Mouse (Mus musculus): ENCODE measurements at regions not wholly inside any gene's neighbourhood (a gene's known extent, or its start where the extent isn't known, plus 50 kb on each side); places are given as distances from the start of the nearest gene placed in this dataset.
"Not testable (repeated sequence)": the region's sequence is repeated elsewhere in the genome, so short reads cannot be mapped to it uniquely, and the experiment has no call there.

GRCm38 (mm10) chr1:108132006-108132405, 542.2 kb downstream of the Serpinb8 start:
- H3K4me3 ChIP-seq (ENCODE audit: low read depth, low read length): no peak overlapping the region
- H3K4me1 ChIP-seq (ENCODE audit: control insufficient read depth, insufficient read depth, low read length): no peaks in the 10 kb centered on the region
- H3K9me3 ChIP-seq (ENCODE audit: control insufficient read depth, low read length): no peaks in the 10 kb centered on the region
- H3K36me3 ChIP-seq (ENCODE audit: control insufficient read depth, insufficient read depth, low read length): no peaks in the 10 kb centered on the region
- H3K27me3 ChIP-seq (ENCODE audit: control insufficient read depth, insufficient read depth, low read length): no peaks in the 10 kb centered on the region
- 90% methylated on average over 1 of the region's 1 CpGs for WGBS
- no peak overlapping the region for H3K9ac ChIP-seq (replicated peaks; ENCODE audit: low read depth, low read length)
- no peak for ATAC-seq (ENCODE audit: low read depth)
- no peak overlapping the region for H3K4me2 ChIP-seq (ENCODE audit: low read depth, low read length)
- H3K27ac ChIP-seq (ENCODE audit: low read depth, low read length): no peak overlapping the region

- not testable (repeated sequence) for H3K27me3 ChIP-seq (ENCODE audit: control insufficient read depth, insufficient read depth, low read length); H3K4me1 ChIP-seq (ENCODE audit: control insufficient read depth, insufficient read depth, low read length); ATAC-seq (ENCODE audit: low read depth)
Measured at GRCm38 (mm10) chr1:108135346-108135745, 545.5 kb downstream of the Serpinb8 start.

GRCm38 (mm10) chr1:108144114-108144513, 554.3 kb downstream of the Serpinb8 start:
- no peak for ATAC-seq (ENCODE audit: low read depth)
- 90% methylated on average over 1 of the region's 1 CpGs for WGBS
- Histone ChIP-seq H3K36me3 (ENCODE audit: control insufficient read depth, insufficient read depth, low read length) (no peaks in the 10 kb centered on the region), H3K9me3 (ENCODE audit: control insufficient read depth, low read length) (no peaks in the 10 kb centered on the region), H3K27me3 (ENCODE audit: control insufficient read depth, insufficient read depth, low read length) (no peaks in the 10 kb centered on the region), H3K27ac (ENCODE audit: low read depth, low read length) (no peak overlapping the region), H3K4me2 (ENCODE audit: low read depth, low read length) (no peak overlapping the region), H3K9ac (replicated peaks; ENCODE audit: low read depth, low read length) (no peak overlapping the region), H3K4me1 (ENCODE audit: control insufficient read depth, insufficient read depth, low read length) (no peaks in the 10 kb centered on the region), H3K4me3 (ENCODE audit: low read depth, low read length) (no peak overlapping the region)

More at GRCm38 (mm10) chr1:108135346-108135745, 545.5 kb downstream of the Serpinb8 start:
- not testable (repeated sequence) for H3K27ac ChIP-seq (ENCODE audit: low read depth, low read length); H3K9me3 ChIP-seq (ENCODE audit: control insufficient read depth, low read length); H3K9ac ChIP-seq (replicated peaks; ENCODE audit: low read depth, low read length); H3K4me2 ChIP-seq (ENCODE audit: low read depth, low read length); H3K36me3 ChIP-seq (ENCODE audit: control insufficient read depth, insufficient read depth, low read length); H3K4me3 ChIP-seq (ENCODE audit: low read depth, low read length)
- 85% methylated on average over 5 of the region's 5 CpGs for WGBS

GRCm38 (mm10) chr1:108181350-108182167, 591.8 kb downstream of the Serpinb8 start:
- no peaks in the 10 kb centered on the region for H3K4me1 ChIP-seq (ENCODE audit: control insufficient read depth, insufficient read depth, low read length)
- H3K9me3 ChIP-seq (ENCODE audit: control insufficient read depth, low read length): no peaks in the 10 kb centered on the region
- H3K9ac ChIP-seq (replicated peaks; ENCODE audit: low read depth, low read length): no peak overlapping the region
- no peaks in the 10 kb centered on the region for H3K36me3 ChIP-seq (ENCODE audit: control insufficient read depth, insufficient read depth, low read length)
- H3K27ac ChIP-seq (ENCODE audit: low read depth, low read length): no peak overlapping the region
- H3K4me2 ChIP-seq (ENCODE audit: low read depth, low read length): no peak overlapping the region
- WGBS: 49% methylated on average over 3 of the region's 3 CpGs
- H3K27me3 ChIP-seq (ENCODE audit: control insufficient read depth, insufficient read depth, low read length): no peaks in the 10 kb centered on the region
- H3K4me3 ChIP-seq (ENCODE audit: low read depth, low read length): no peak overlapping the region
- peak; percentile 78; the same call in 1 of the 2 replicates for ATAC-seq (ENCODE audit: low read depth)

- Histone ChIP-seq H3K27ac (ENCODE audit: low read depth, low read length) (no peak overlapping the region), H3K4me2 (ENCODE audit: low read depth, low read length) (no peak overlapping the region), H3K9ac (replicated peaks; ENCODE audit: low read depth, low read length) (no peak overlapping the region), H3K9me3 (ENCODE audit: control insufficient read depth, low read length) (no peaks in the 10 kb centered on the region), H3K4me3 (ENCODE audit: low read depth, low read length) (no peak overlapping the region), H3K27me3 (ENCODE audit: control insufficient read depth, insufficient read depth, low read length) (no peaks in the 10 kb centered on the region), H3K4me1 (ENCODE audit: control insufficient read depth, insufficient read depth, low read length) (no peaks in the 10 kb centered on the region), H3K36me3 (ENCODE audit: control insufficient read depth, insufficient read depth, low read length) (no peaks in the 10 kb centered on the region)
- WGBS: 49% methylated on average over 4 of the region's 4 CpGs
- peak; percentile 14; the same call in 1 of the 2 replicates for ATAC-seq (ENCODE audit: low read depth)
Measured at GRCm38 (mm10) chr1:108182168-108182539, 592.3 kb downstream of the Serpinb8 start.

GRCm38 (mm10) chr1:108224047-108224446, 634.2 kb downstream of the Serpinb8 start:
- H3K9me3 ChIP-seq (ENCODE audit: control insufficient read depth, low read length): no peaks in the 10 kb centered on the region
- no peak overlapping the region for H3K4me3 ChIP-seq (ENCODE audit: low read depth, low read length)
- no peak overlapping the region for H3K27ac ChIP-seq (ENCODE audit: low read depth, low read length)
- no peak overlapping the region for H3K4me2 ChIP-seq (ENCODE audit: low read depth, low read length)
- no peaks in the 10 kb centered on the region for H3K36me3 ChIP-seq (ENCODE audit: control insufficient read depth, insufficient read depth, low read length)
- 70% methylated on average over 1 of the region's 1 CpGs for WGBS
- no peak overlapping the region for H3K9ac ChIP-seq (replicated peaks; ENCODE audit: low read depth, low read length)
- H3K27me3 ChIP-seq (ENCODE audit: control insufficient read depth, insufficient read depth, low read length): no peaks in the 10 kb centered on the region
- H3K4me1 ChIP-seq (ENCODE audit: control insufficient read depth, insufficient read depth, low read length): no peaks in the 10 kb centered on the region
- ATAC-seq (ENCODE audit: low read depth): no peak

GRCm38 (mm10) chr1:108240152-108240551, 650.3 kb downstream of the Serpinb8 start:
- H3K27ac ChIP-seq (ENCODE audit: low read depth, low read length): no peak overlapping the region
- no peak overlapping the region for H3K4me2 ChIP-seq (ENCODE audit: low read depth, low read length)
- no peaks in the 10 kb centered on the region for H3K36me3 ChIP-seq (ENCODE audit: control insufficient read depth, insufficient read depth, low read length)
- H3K4me1 ChIP-seq (ENCODE audit: control insufficient read depth, insufficient read depth, low read length): no peaks in the 10 kb centered on the region
- H3K4me3 ChIP-seq (ENCODE audit: low read depth, low read length): no peak overlapping the region
- H3K27me3 ChIP-seq (ENCODE audit: control insufficient read depth, insufficient read depth, low read length): no peaks in the 10 kb centered on the region
- no peak overlapping the region for H3K9ac ChIP-seq (replicated peaks; ENCODE audit: low read depth, low read length)
- no peaks in the 10 kb centered on the region for H3K9me3 ChIP-seq (ENCODE audit: control insufficient read depth, low read length)
- no peak for ATAC-seq (ENCODE audit: low read depth)

GRCm38 (mm10) chr1:108255147-108255546, 665.3 kb downstream of the Serpinb8 start:
- H3K4me1 ChIP-seq (ENCODE audit: control insufficient read depth, insufficient read depth, low read length): no peaks in the 10 kb centered on the region
- H3K4me2 ChIP-seq (ENCODE audit: low read depth, low read length): no peak overlapping the region
- no peak overlapping the region for H3K9ac ChIP-seq (replicated peaks; ENCODE audit: low read depth, low read length)
- no peaks in the 10 kb centered on the region for H3K27me3 ChIP-seq (ENCODE audit: control insufficient read depth, insufficient read depth, low read length)
- ATAC-seq (ENCODE audit: low read depth): no peak
- H3K9me3 ChIP-seq (ENCODE audit: control insufficient read depth, low read length): no peaks in the 10 kb centered on the region
- no peak overlapping the region for H3K27ac ChIP-seq (ENCODE audit: low read depth, low read length)
- no peak overlapping the region for H3K4me3 ChIP-seq (ENCODE audit: low read depth, low read length)
- no peaks in the 10 kb centered on the region for H3K36me3 ChIP-seq (ENCODE audit: control insufficient read depth, insufficient read depth, low read length)
- 88% methylated on average over 3 of the region's 3 CpGs for WGBS

GRCm38 (mm10) chr1:108259355-108259754, 669.5 kb downstream of the Serpinb8 start:
- Histone ChIP-seq H3K4me2 (ENCODE audit: low read depth, low read length) (no peak overlapping the region), H3K9ac (replicated peaks; ENCODE audit: low read depth, low read length) (no peak overlapping the region), H3K9me3 (ENCODE audit: control insufficient read depth, low read length) (no peaks in the 10 kb centered on the region), H3K4me1 (ENCODE audit: control insufficient read depth, insufficient read depth, low read length) (no peaks in the 10 kb centered on the region), H3K36me3 (ENCODE audit: control insufficient read depth, insufficient read depth, low read length) (no peaks in the 10 kb centered on the region), H3K4me3 (ENCODE audit: low read depth, low read length) (no peak overlapping the region), H3K27me3 (ENCODE audit: control insufficient read depth, insufficient read depth, low read length) (no peaks in the 10 kb centered on the region), H3K27ac (ENCODE audit: low read depth, low read length) (no peak overlapping the region)
- no peak for ATAC-seq (ENCODE audit: low read depth)

Data from neural tube, embryonic 14.5 days (tissue).